Comparison of ENCODE assay signal across 11 mouse cellular contexts in the genomic region with DNA sequence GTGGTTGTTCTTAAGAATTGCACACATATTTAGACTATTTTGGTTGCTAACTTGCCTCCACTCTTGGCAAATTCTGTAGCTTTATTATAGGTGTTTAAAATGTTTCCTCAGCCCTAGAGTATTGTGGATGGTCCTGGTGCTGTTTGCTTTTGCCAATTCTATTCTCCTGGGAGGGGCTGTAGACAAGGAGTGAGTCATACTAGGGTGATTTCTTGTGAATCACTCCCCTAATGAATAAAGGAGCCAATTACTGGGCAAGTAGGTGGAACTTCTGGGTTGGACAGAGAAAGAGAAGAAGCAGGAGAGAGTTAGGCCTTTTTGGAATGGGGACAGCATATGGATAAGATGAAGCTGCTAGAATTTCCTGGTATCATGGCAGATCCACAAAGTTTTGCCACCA.
DNase-seq lines count a peak whose midpoint lies in the region.
"Had no signal": no experiment of that assay in that cellular context is flagged by ENCODE, and none has a peak within 500 bp of the region (broad histone marks: within the 10 kb centered on the region; RNA-seq: fewer than 3 reads in every experiment).

No protein-coding gene starts in this region.

- DNase-seq in gastrocnemius, adult 18-20 months (ENCODE audit: low spot score): peak; percentile 2
- no peak for DNase-seq in gastrocnemius, postnatal 25 days
- DNase-seq in Muller cell, postnatal 12 days (ENCODE audit: inconsistent ontology term): peak; percentile 84
- DNase-seq in brain, adult 2 months (ENCODE audit: low read depth, low spot score): peak; percentile 28
- no peak for DNase-seq in kidney, adult 9 months
- no peak for DNase-seq in testis, postnatal 10 days (ENCODE audit: low spot score)
- no peak for DNase-seq in kidney, postnatal 36 days
- DNase-seq: adrenal gland, postnatal 10 days; cerebellum, adult 11-12 months; cerebellum, adult 9-10 months; cerebellum, postnatal 25 days had no signal

Comparison
In these comparisons a context has a peak if more than half of its experiments do, and no peak if none do; other contexts are left out.
1. DNase-seq: peak in gastrocnemius, adult 18-20 months (single experiment), Muller cell, postnatal 12 days (single experiment) and brain, adult 2 months (single experiment); none in gastrocnemius, postnatal 25 days (single experiment), kidney, adult 9 months (single experiment), testis, postnatal 10 days (single experiment) and kidney, postnatal 36 days (0 of 2).